Mouse (Mus musculus) hindbrain, embryonic 16.5 days (tissue): ENCODE results near the gene Fam163b. TPM values are rescaled to one million over a fixed set of nuclear protein-coding genes. Genes with fewer than 3 reads are reported as not detected.

ENCODE experiments used
- ATAC-seq: fragments of 200-750 bp; cut with Nextera tagmentation; 2 replicates; pipeline ENCODE4 v1.8.0; 2017; ENCODE audit warnings: moderate TSS enrichment, moderate library complexity
- H3K27ac ChIP-seq: fragments of 300-500 bp; sonication (generic); 2 replicates; pipeline ENCODE4 v1.5.1; 2014; ENCODE audit warnings: low read depth, mild to moderate bottlenecking, control low read depth, low read length, moderate library complexity
- H3K27me3 ChIP-seq: fragments of 300-500 bp; sonication (generic); replicated peaks from 2 replicates; pipeline ENCODE4 v1.6.1; 2014; ENCODE audit warnings: low read length; ENCODE audit not compliant: control insufficient read depth, insufficient read depth
- H3K36me3 ChIP-seq: fragments of 300-500 bp; sonication (generic); 2 replicates; pipeline ENCODE4 v1.6.1; 2014; ENCODE audit warnings: mild to moderate bottlenecking, low read length, moderate library complexity, mixed read lengths; ENCODE audit not compliant: control insufficient read depth, insufficient read depth
- H3K4me1 ChIP-seq: fragments of 300-500 bp; sonication (generic); 2 replicates; pipeline ENCODE4 v1.6.1; 2014; ENCODE audit warnings: low read depth, low read length; ENCODE audit not compliant: control insufficient read depth, insufficient read depth
- H3K4me2 ChIP-seq: fragments of 300-500 bp; sonication (generic); 2 replicates; pipeline ENCODE4 v1.6.1; 2014; ENCODE audit warnings: mild to moderate bottlenecking, low read length, control low read depth, moderate library complexity
- H3K4me3 ChIP-seq: fragments of 300-500 bp; sonication (generic); 2 replicates; pipeline ENCODE4 v1.5.1; 2014; ENCODE audit warnings: mild to moderate bottlenecking, low read length, control low read depth, moderate library complexity
- H3K9ac ChIP-seq: fragments of 300-500 bp; sonication (generic); 2 replicates; pipeline ENCODE4 v1.6.1; 2014; ENCODE audit warnings: low read depth, mild to moderate bottlenecking, control low read depth, low read length, moderate library complexity
- H3K9me3 ChIP-seq: fragments of 300-500 bp; sonication (generic); 2 replicates; pipeline ENCODE4 v1.6.1; 2014; ENCODE audit warnings: mild to moderate bottlenecking, low read length, moderate library complexity; ENCODE audit not compliant: control insufficient read depth
- WGBS: fragments of 180-500 bp; shearing (Covaris S2); extraction: QIAGEN DNeasy Blood & Tissue Kit; methylation state at CpG from one replicate; pipeline ENCODE4 v1.1.7; 2014; 5-methylcytosine and 5-hydroxymethylcytosine counted together
- polyA plus RNA-seq: library from polyadenylated mRNA; unstranded; fragments of >200 nt; fragmentation: Nextera tagmentation; extraction: Ambion mirVana; gene quantifications from 2 replicates; pipeline ENCODE4 v1.2.1, GENCODE M21; 2015

Gene Fam163b
- polyA plus RNA-seq, 1 experiment from 2014 or later, result 10.3 TPM

- peaks cover 7% of the 10 kb centered on the region for H3K4me1 ChIP-seq
- 0 out of 2 replicates have a peak overlapping the region, but pooled peaks have one; percentile 13 for H3K9ac ChIP-seq
- 86% methylated on average over 4 of the region's 4 CpGs for WGBS
- no peaks in the 10 kb centered on the region for H3K36me3 ChIP-seq
- no peak overlapping the region for H3K4me2 ChIP-seq
- no peaks in the 10 kb centered on the region for H3K9me3 ChIP-seq
- H3K4me3 ChIP-seq, result no peak overlapping the region
- H3K27me3 ChIP-seq, result no peaks in the 10 kb centered on the region; the same call in 1 of the 2 replicates
- no peak for ATAC-seq
- no peak overlapping the region for H3K27ac ChIP-seq
Observed at GRCm38 (mm10) chr2:27086483-27087010, 55.7 kb downstream of the Fam163b start.

- ATAC-seq, result no peak
- 40% methylated on average over 2 of the region's 2 CpGs for WGBS
Observed at GRCm38 (mm10) chr2:27085801-27086200, 56.5 kb downstream of the Fam163b start.

GRCm38 (mm10) chr2:27084963-27085362 lies 57.3 kb downstream of the Fam163b start:
- Histone ChIP-seq H3K4me3 (no peak overlapping the region), H3K27ac (no peak overlapping the region), H3K9ac (no peak overlapping the region), H3K36me3 (no peaks in the 10 kb centered on the region), H3K4me1 (peaks cover 8% of the 10 kb centered on the region), H3K9me3 (no peaks in the 10 kb centered on the region), H3K4me2 (no peak overlapping the region), H3K27me3 (no peaks in the 10 kb centered on the region; the same call in 1 of the 2 replicates)
- WGBS, result 52% methylated on average over 8 of the region's 8 CpGs
- ATAC-seq, result no peak

More at GRCm38 (mm10) chr2:27085801-27086200, 56.5 kb downstream of the Fam163b start:
- Histone ChIP-seq H3K36me3 (no peaks in the 10 kb centered on the region), H3K27ac (no peak overlapping the region), H3K9me3 (no peaks in the 10 kb centered on the region), H3K4me3 (no peak overlapping the region), H3K27me3 (no peaks in the 10 kb centered on the region; the same call in 1 of the 2 replicates), H3K4me1 (peaks cover 7% of the 10 kb centered on the region), H3K9ac (no peak overlapping the region), H3K4me2 (no peak overlapping the region)

GRCm38 (mm10) chr2:27083761-27084475 lies 58.4 kb downstream of the Fam163b start:
- Histone ChIP-seq H3K4me3 (no peak overlapping the region), H3K36me3 (no peaks in the 10 kb centered on the region), H3K9me3 (no peaks in the 10 kb centered on the region), H3K27ac (no peak overlapping the region), H3K9ac (no peak overlapping the region), H3K27me3 (no peaks in the 10 kb centered on the region; the same call in 1 of the 2 replicates), H3K4me2 (no peak overlapping the region), H3K4me1 (peaks cover 18% of the 10 kb centered on the region)
- 87% methylated on average over 12 of the region's 12 CpGs for WGBS
- ATAC-seq, result no peak

- Histone ChIP-seq H3K27ac (peak overlapping the region; percentile 61; the same call in 1 of the 2 replicates), H3K4me3 (peak overlapping the region; percentile 4; the same call in 1 of the 2 replicates), H3K9me3 (no peaks in the 10 kb centered on the region), H3K4me2 (peak overlapping the region; percentile 32), H3K27me3 (no peaks in the 10 kb centered on the region; the same call in 1 of the 2 replicates), H3K4me1 (peaks cover 20% of the 10 kb centered on the region), H3K36me3 (no peaks in the 10 kb centered on the region), H3K9ac (peak overlapping the region; percentile 41)
- WGBS, result 48% methylated on average over 2 of the region's 2 CpGs
- ATAC-seq, result peak; percentile 40
Observed at GRCm38 (mm10) chr2:27079649-27080048, 62.6 kb downstream of the Fam163b start.

- H3K27me3 ChIP-seq, result no peaks in the 10 kb centered on the region; the same call in 1 of the 2 replicates
- H3K27ac ChIP-seq, result peak within 1 kb of the TSS; percentile 61; the same call in 1 of the 2 replicates
- H3K4me2 ChIP-seq, result peak within 1 kb of the TSS; percentile 32
- H3K4me1 ChIP-seq, result peaks cover 20% of the 10 kb centered on the region
- peak within 1 kb of the TSS; percentile 4; the same call in 1 of the 2 replicates for H3K4me3 ChIP-seq
- no peaks in the 10 kb centered on the region for H3K9me3 ChIP-seq
- 2% methylated on average over 10 of the region's 10 CpGs for WGBS
- peak; percentile 88 for ATAC-seq
- no peaks in the 10 kb centered on the region for H3K36me3 ChIP-seq
- H3K9ac ChIP-seq, result peak within 1 kb of the TSS; percentile 41
Observed at GRCm38 (mm10) chr2:27079152-27079584, 63.1 kb downstream of the Fam163b start, which contains the start of gene Adamtsl2. Adamtsl2 (plus strand) TSS chr2:27079379.

- Histone ChIP-seq H3K4me3 (no peak overlapping the region), H3K4me2 (no peak overlapping the region; the same call in 1 of the 2 replicates), H3K9ac (no peak overlapping the region), H3K9me3 (no peaks in the 10 kb centered on the region), H3K27ac (no peak overlapping the region), H3K4me1 (peaks cover 20% of the 10 kb centered on the region), H3K36me3 (no peaks in the 10 kb centered on the region), H3K27me3 (no peaks in the 10 kb centered on the region; the same call in 1 of the 2 replicates)
- WGBS, result 42% methylated on average over 2 of the region's 2 CpGs
- no peak for ATAC-seq
Observed at GRCm38 (mm10) chr2:27078312-27078711, 64.0 kb downstream of the Fam163b start.

- Histone ChIP-seq H3K27me3 (no peaks in the 10 kb centered on the region; the same call in 1 of the 2 replicates), H3K4me3 (no peak overlapping the region), H3K36me3 (no peaks in the 10 kb centered on the region), H3K4me1 (peaks cover 20% of the 10 kb centered on the region), H3K27ac (no peak overlapping the region), H3K9ac (no peak overlapping the region), H3K4me2 (no peak overlapping the region), H3K9me3 (no peaks in the 10 kb centered on the region)
- no peak for ATAC-seq
- 54% methylated on average over 10 of the region's 10 CpGs for WGBS
Observed at GRCm38 (mm10) chr2:27077655-27078244, 64.5 kb downstream of the Fam163b start.

GRCm38 (mm10) chr2:27075485-27075884 lies 66.8 kb downstream of the Fam163b start:
- no peaks in the 10 kb centered on the region for H3K9me3 ChIP-seq
- no peak overlapping the region for H3K27ac ChIP-seq
- H3K27me3 ChIP-seq, result no peaks in the 10 kb centered on the region
- H3K4me1 ChIP-seq, result peaks cover 24% of the 10 kb centered on the region
- no peak overlapping the region for H3K4me3 ChIP-seq
- H3K9ac ChIP-seq, result no peak overlapping the region
- H3K36me3 ChIP-seq, result no peaks in the 10 kb centered on the region
- H3K4me2 ChIP-seq, result no peak overlapping the region
- 75% methylated on average over 3 of the region's 3 CpGs for WGBS
- ATAC-seq, result no peak
